Comparison of ENCODE assay signal across 18 mouse cellular contexts in genomic region chr2:52585384-52585783, GRCm38 (mm10).
"Had no signal": no experiment of that assay in that cellular context is flagged by ENCODE, and none has a peak within 500 bp of the region (broad histone marks: within the 10 kb centered on the region; RNA-seq: fewer than 3 reads in every experiment).

No protein-coding gene starts in this region.

- H3K4me3 ChIP-seq: limb, embryonic 10.5 days; limb, embryonic 13.5 days; megakaryocyte, embryonic 14.5 days; myocyte; neural tube, embryonic 13.5 days; stomach, embryonic 15.5 days had no signal

- H3K4me2 ChIP-seq: limb, embryonic 13.5 days; lung, embryonic 14.5 days; midbrain, embryonic 11.5 days; neural tube, embryonic 13.5 days; stomach, embryonic 15.5 days had no signal

- DNase-seq: kidney, adult 2 months; kidney, postnatal 10 days; kidney, postnatal 36 days; lung, embryonic 14.5 days; retina, postnatal 1 day; right cerebral cortex, postnatal 4 days; thymus, postnatal 25 days had no signal

- ATAC-seq: intestine, postnatal 0 days; lung, postnatal 0 days; midbrain, embryonic 16.5 days had no signal

- H3K36me3 ChIP-seq: limb, embryonic 10.5 days; limb, embryonic 13.5 days; neural tube, embryonic 13.5 days; stomach, embryonic 15.5 days had no signal

- H3K27ac ChIP-seq: limb, embryonic 10.5 days; limb, embryonic 13.5 days; macrophage; neural tube, embryonic 13.5 days; stomach, embryonic 15.5 days had no signal

- H3K9me3 ChIP-seq: limb, embryonic 10.5 days; limb, embryonic 13.5 days; neural tube, embryonic 13.5 days; stomach, embryonic 15.5 days had no signal

- H3K4me1 ChIP-seq: stomach, embryonic 15.5 days had no signal

- H3K9ac ChIP-seq: limb, embryonic 13.5 days; lung, embryonic 14.5 days; neural tube, embryonic 13.5 days; stomach, embryonic 15.5 days had no signal

- H3K27me3 ChIP-seq: limb, embryonic 13.5 days; megakaryocyte, embryonic 14.5 days; neural tube, embryonic 13.5 days; stomach, embryonic 15.5 days had no signal
